Mouse (Mus musculus) adrenal gland, postnatal 25 days (tissue): ENCODE measurements at regions not wholly inside any gene's neighbourhood (a gene's known extent, or its start where the extent isn't known, plus 50 kb on each side); places are given as distances from the start of the nearest gene placed in this dataset.
A peak's percentile ranks its signal among the peaks of the same experiment; 100 is the strongest.

Source experiments
- DNase-seq: peaks from one replicate; pipeline ENCODE4 v3.0.0; 2021; ENCODE audit warnings: mixed read lengths

DNA sequence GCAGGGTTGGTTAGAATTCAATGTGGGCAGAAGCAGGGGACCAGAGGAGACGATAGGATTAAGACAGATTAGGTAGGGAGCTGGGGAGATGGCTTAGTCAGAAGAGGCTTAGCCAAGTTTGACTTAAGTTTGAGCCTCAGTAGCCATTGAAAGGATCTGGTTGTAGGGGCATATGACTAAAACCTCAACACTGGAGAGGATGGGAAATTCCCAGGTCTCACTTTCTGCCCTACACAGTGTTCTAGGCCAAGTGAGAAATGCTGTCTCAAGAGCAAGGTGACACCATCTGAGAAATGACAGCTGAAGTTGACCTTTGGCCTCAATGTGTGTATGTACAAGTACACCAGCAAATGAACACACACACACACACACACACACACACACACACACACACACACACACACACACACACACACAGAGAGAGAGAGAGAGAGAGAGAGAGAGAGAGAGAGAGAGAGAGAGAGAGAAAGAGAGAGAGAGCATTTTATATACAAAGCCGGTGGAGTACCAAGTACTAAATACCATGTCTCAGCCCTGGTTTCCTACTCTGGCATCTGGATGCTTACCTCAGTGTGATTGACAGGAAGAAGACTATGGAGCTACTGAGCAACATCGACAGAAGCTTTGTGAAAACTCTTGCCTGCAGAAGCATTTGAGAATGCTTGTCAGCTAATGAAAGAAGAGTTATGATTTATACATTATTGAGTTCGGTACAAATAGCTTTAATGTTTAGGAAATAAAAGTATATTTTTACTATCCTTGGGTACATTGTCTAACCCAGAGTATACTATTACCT is 85.3 kb upstream of the 4933412E24Rik start:
- no peak for DNase-seq

DNA sequence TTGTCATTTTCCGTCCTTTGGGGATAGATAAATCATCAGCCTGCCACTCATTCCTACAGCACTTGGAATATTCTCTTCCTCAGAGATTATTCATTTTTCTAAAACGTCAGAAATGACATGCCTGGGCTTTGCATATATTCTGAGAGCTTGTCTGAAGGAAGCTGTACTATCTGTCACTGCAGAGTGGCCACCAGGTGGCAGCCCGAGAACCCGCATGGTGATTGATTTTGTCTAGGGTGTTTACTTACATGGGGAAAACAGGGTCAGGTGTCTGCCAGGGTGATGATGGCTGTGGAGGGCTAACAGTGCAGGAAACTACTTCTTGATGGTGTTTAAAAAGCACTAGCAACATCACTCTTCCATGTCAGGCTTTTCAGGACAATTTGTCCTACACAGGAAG is 80.7 kb upstream of the 4933412E24Rik start:
- peak; percentile 60 for DNase-seq

DNA sequence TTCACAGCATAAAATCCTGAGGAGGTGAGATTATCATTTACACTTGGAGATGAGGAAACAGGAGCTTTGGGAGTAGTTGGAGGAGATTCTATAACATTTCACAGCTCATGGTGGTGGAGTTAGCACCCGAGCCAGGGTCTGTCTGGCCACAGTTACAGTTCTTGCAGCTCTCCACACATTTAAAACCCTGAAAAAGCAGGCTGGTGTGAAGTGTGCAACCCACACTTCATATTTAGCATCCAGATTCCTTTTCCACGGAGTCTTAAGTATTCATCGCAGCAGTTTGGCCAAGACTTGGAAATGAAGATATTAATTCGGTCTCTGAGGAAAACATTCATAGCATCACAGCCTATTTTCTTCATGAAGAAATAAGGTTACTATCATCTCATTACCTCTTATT is 79.7 kb upstream of the 4933412E24Rik start:
- no peak for DNase-seq

DNA sequence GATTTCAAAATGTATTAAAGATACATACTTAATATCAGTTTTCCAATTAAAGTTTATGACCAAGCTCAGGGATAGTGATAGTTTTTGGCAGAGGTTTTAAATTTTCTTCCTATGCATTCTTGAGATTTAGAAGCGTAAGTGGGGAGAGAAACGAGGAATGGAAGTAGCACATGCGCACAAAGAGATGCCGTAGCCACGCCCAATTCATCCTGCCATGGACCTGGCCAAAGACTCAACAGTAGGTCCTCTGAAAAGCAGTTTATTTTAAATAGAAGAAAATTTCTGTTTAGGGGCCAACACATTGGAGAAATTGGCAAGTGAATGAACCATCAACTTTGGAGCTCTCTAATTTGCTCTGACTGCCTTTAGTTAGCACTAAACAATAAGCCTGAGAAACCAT is 73.5 kb upstream of the 4933412E24Rik start:
- DNase-seq, result no peak

DNA sequence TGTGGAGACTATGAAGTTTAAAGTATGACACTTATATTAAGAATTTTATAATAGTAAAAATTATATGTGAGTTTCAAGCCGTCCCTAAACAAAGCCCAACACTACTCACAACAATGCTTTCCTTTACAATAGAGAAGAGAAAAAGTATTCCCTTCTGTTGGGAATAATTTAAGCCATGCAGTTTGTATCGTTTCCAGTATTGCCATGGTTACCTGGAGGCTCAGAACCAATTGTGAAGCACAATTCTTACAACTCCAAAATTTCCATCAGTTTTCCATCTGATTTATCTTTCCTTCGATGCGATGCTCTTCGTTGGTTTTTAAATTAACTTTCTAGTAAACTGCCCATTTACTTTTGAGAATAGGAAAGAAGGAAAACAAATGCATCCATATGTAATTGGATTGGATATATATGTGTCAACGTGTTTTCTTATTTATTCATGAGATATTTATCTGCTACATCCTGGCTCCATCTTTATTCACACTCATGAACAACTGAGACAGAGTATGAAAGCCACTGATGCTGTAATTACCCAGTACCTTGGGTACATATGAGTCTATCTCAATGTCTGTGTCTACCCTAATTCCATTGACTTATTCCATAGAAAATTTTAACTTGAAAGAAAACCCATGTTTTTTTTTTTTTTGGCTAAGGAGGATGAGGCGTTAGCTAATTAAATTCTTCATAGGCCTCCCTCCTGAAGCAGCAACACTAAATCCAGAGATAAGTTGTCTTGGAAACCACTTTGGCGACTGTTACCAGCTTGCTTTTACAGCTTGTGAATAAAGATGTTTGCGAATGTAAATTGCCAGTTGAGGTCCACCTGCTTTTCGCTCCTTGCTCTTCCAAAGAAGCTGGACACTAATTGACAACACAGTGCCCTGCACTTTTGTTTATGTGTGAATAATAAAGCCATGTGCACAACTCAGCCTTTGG is 72.8 kb upstream of the 4933412E24Rik start:
- no peak for DNase-seq
